Mouse (Mus musculus) olfactory bulb, adult 2 months (tissue): ENCODE data around the gene Tstd1. TPM values are rescaled to one million over a fixed set of nuclear protein-coding genes. Genes with fewer than 3 reads are reported as not detected.

Source experiments
- H3K27ac ChIP-seq: fragments of 200-500 bp; 2 replicates; pipeline ENCODE4 v1.5.1; 2012; ENCODE audit warnings: low read depth, low read length; ENCODE audit not compliant: insufficient read depth
- H3K4me1 ChIP-seq: fragments of 200-500 bp; 2 replicates; pipeline ENCODE4 v1.6.1; 2012; ENCODE audit warnings: low read length; ENCODE audit not compliant: control insufficient read depth, insufficient read depth
- H3K4me3 ChIP-seq: fragments of 200-500 bp; 2 replicates; pipeline ENCODE4 v1.5.1; 2012; ENCODE audit warnings: mild to moderate bottlenecking, low read depth, low read length, moderate library complexity; ENCODE audit not compliant: insufficient read depth
- CTCF ChIP-seq: fragments of 200-500 bp; IDR thresholded peaks from 2 replicates; pipeline ENCODE4 v1.5.1; 2012; ENCODE audit warnings: low read depth, mild to moderate bottlenecking, low read length, moderate library complexity; ENCODE audit not compliant: insufficient read depth
- POLR2A ChIP-seq: fragments of 200-500 bp; IDR thresholded peaks from 2 replicates; pipeline ENCODE4 v1.6.1; 2012; ENCODE audit warnings: mild to moderate bottlenecking, low read depth, low read length, moderate library complexity; ENCODE audit not compliant: insufficient read depth
- WGBS: fragments of 180-500 bp; shearing (Covaris S2); methylation state at CpG from one replicate; pipeline ENCODE4 v1.1.7; 2018; 5-methylcytosine and 5-hydroxymethylcytosine counted together
- polyA plus RNA-seq: library from polyadenylated mRNA; stranded (reverse); fragments of >200 nt; gene quantifications from 2 replicates; pipeline ENCODE4 v1.2.4, GENCODE M21; 2012; ENCODE audit warnings: low replicate concordance; ENCODE audit not compliant: missing spikeins, insufficient read depth, insufficient read length

Tstd1 gene
- polyA plus RNA-seq, 1 experiment = not detected

GRCm38 (mm10) chr1:171445050-171445449 lies 26.4 kb downstream of the Tstd1 start:
- peaks cover 2% of the 10 kb centered on the region; the same call in 1 of the 2 replicates for H3K4me1 ChIP-seq
- TF ChIP-seq POLR2A (no peak), CTCF (no peak)
- no peak overlapping the region for H3K4me3 ChIP-seq
- H3K27ac ChIP-seq = no peak overlapping the region
- WGBS = 92% methylated on average over 5 of the region's 5 CpGs

- no peaks in the 10 kb centered on the region for H3K4me1 ChIP-seq
- TF ChIP-seq POLR2A (no peak), CTCF (no peak)
Measured at GRCm38 (mm10) chr1:171446854-171447253, 28.2 kb downstream of the Tstd1 start.

GRCm38 (mm10) chr1:171447692-171448091 lies 29.0 kb downstream of the Tstd1 start:
- WGBS = 71% methylated on average over 10 of the region's 10 CpGs
- TF ChIP-seq POLR2A = no peak
- TF ChIP-seq CTCF = no peak
- Histone ChIP-seq H3K4me1 (no peaks in the 10 kb centered on the region), H3K27ac (no peak overlapping the region), H3K4me3 (no peak overlapping the region)

More at GRCm38 (mm10) chr1:171446854-171447253, 28.2 kb downstream of the Tstd1 start:
- H3K4me3 ChIP-seq = no peak overlapping the region
- 71% methylated on average over 7 of the region's 7 CpGs for WGBS
- H3K27ac ChIP-seq = no peak overlapping the region

GRCm38 (mm10) chr1:171450062-171450461 lies 31.4 kb downstream of the Tstd1 start:
- TF ChIP-seq CTCF = no peak
- no peak for TF ChIP-seq POLR2A
- Histone ChIP-seq H3K4me3 (no peak overlapping the region), H3K4me1 (no peaks in the 10 kb centered on the region), H3K27ac (no peak overlapping the region)
- 88% methylated on average over 11 of the region's 11 CpGs for WGBS

GRCm38 (mm10) chr1:171451001-171451400 lies 32.3 kb downstream of the Tstd1 start:
- H3K27ac ChIP-seq = no peak overlapping the region
- 88% methylated on average over 10 of the region's 10 CpGs for WGBS
- TF ChIP-seq POLR2A = no peak
- no peak for TF ChIP-seq CTCF

GRCm38 (mm10) chr1:171452522-171452921 lies 33.9 kb downstream of the Tstd1 start:
- 83% methylated on average over 5 of the region's 5 CpGs for WGBS
- TF ChIP-seq CTCF (no peak), POLR2A (no peak)
- H3K27ac ChIP-seq = no peak overlapping the region
- H3K4me1 ChIP-seq = no peaks in the 10 kb centered on the region
- H3K4me3 ChIP-seq = no peak overlapping the region

More at GRCm38 (mm10) chr1:171451001-171451400, 32.3 kb downstream of the Tstd1 start:
- Histone ChIP-seq H3K4me1 (no peaks in the 10 kb centered on the region), H3K4me3 (no peak overlapping the region)

- Histone ChIP-seq H3K4me1 (no peaks in the 10 kb centered on the region), H3K27ac (no peak overlapping the region), H3K4me3 (no peak overlapping the region)
- WGBS = 89% methylated on average over 5 of the region's 5 CpGs
- TF ChIP-seq CTCF (no peak), POLR2A (no peak)
Measured at GRCm38 (mm10) chr1:171452923-171453322, 34.3 kb downstream of the Tstd1 start.

- no peak overlapping the region for H3K27ac ChIP-seq
- TF ChIP-seq POLR2A (no peak), CTCF (no peak)
- H3K4me1 ChIP-seq = no peaks in the 10 kb centered on the region
- H3K4me3 ChIP-seq = no peak overlapping the region
- WGBS = 88% methylated on average over 6 of the region's 6 CpGs
Measured at GRCm38 (mm10) chr1:171454926-171455325, 36.3 kb downstream of the Tstd1 start.

GRCm38 (mm10) chr1:171457568-171457967 lies 38.9 kb downstream of the Tstd1 start:
- Histone ChIP-seq H3K4me3 (no peak overlapping the region), H3K27ac (no peak overlapping the region), H3K4me1 (peaks cover 3% of the 10 kb centered on the region; the same call in 1 of the 2 replicates)
- TF ChIP-seq CTCF (no peak), POLR2A (no peak)
- WGBS = 98% methylated on average over 1 of the region's 1 CpGs

- no peak overlapping the region for H3K27ac ChIP-seq
- H3K4me3 ChIP-seq = no peak overlapping the region
- peaks cover 3% of the 10 kb centered on the region; the same call in 1 of the 2 replicates for H3K4me1 ChIP-seq
- TF ChIP-seq POLR2A = no peak
- no peak for TF ChIP-seq CTCF
- WGBS = 18% methylated on average over 5 of the region's 5 CpGs
Measured at GRCm38 (mm10) chr1:171459791-171460190, 41.1 kb downstream of the Tstd1 start.
